Mouse (Mus musculus): ENCODE data around the gene Nfil3.

GRCm38 (mm10) chr13:53007781-53008180 lies 26.9 kb upstream of the Nfil3 start:
- no peak for TF ChIP-seq CEBPB (IDR thresholded peaks at IDR 0.05; ENCODE audit: low read depth)
- TF ChIP-seq CTCF (IDR thresholded peaks at IDR 0.05; ENCODE audit: control insufficient read depth, insufficient read depth, insufficient read length), result no peak
- TF ChIP-seq MAX (IDR thresholded peaks at IDR 0.05), result no peak
- TF ChIP-seq USF1 (IDR thresholded peaks at IDR 0.05; ENCODE audit: low read depth), result no peak
- no peak for TF ChIP-seq MYOD1 (IDR thresholded peaks at IDR 0.05; ENCODE audit: control insufficient read depth, insufficient read length, low read depth)
